Mouse (Mus musculus) layer of hippocampus, adult 11-12 months (tissue): Measurements from ENCODE around the gene Gm20489.

Experiments used
- DNase-seq: peaks from one replicate; pipeline ENCODE4 v3.0.0; 2022; ENCODE audit warnings: low spot score

The Gm20489 gene

DNA sequence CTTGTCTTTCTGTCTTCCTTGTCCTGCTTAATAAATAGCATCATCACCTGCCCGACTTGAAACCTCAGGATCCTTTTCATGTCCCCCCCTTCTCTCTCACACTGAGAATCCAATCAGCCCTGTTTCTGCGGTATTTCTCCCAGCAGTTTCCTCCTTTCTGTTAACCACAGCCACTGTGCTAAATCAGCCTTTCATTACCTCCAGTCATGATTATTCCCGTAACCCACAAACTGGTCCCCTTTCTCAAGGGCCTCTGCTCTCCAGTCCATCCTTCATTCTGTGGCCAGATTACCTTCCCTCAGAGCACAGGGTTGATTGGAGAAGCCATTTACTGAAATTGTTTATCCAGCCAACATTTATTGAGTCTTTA lies at the start of gene Gm20489:
Gm20489 (minus strand) TSS at position 269 of the 370 bp plus-strand sequence.
- DNase-seq, result no peak

DNA sequence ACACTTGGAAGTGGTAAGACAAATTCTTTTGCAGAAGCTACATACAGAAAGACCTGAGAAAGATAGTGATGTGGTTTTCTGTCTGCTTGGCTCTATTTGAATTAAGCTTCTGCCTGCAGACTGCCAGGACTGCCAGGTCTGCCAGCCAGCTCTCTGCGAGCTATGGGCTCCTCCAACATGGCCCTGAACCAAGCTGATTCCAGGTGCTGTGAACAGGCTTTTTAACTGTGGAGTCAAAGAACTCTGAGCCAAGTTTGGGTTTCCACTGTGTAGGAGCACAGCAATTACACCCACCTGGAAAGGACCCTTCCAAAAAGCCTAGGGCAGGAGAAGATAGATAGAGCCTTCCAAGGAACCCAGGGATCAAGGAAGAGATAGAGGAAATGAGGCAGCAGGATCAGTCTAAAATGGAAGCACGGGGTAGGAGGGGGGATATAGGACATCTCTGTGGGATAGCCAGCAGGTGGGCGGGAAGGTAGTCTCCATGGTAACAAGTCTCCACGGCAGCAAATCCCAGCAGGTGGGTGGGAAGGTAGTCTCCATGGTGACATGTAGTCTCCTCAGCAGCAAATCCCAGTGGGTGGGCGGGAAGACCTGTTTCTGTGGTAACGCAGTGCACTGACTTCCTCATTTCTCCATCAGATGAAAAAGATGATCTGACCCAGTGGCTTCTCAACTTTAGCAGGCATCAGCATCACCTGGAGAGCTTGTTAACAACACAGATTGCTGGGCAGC lies 45.0 kb upstream of the Gm20489 start:
- peak; percentile 80 for DNase-seq

DNA sequence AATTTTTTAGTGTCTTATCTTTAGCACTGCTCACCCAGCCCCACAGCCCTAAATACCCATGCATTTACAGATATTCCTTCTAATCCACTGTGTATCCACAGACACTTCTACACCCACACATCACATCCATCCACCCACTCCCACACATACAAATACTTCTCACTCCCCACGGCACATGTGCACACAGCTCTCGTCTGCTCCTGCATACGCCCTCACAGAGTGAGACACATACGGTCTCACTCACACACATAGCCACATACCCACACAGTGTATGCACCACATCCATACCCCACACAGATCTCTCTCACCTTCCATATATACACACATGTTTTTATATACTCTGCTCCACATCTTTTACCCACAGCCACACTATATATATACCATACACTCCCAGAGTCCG lies 40.5 kb upstream of the Gm20489 start:
- no peak for DNase-seq

DNA sequence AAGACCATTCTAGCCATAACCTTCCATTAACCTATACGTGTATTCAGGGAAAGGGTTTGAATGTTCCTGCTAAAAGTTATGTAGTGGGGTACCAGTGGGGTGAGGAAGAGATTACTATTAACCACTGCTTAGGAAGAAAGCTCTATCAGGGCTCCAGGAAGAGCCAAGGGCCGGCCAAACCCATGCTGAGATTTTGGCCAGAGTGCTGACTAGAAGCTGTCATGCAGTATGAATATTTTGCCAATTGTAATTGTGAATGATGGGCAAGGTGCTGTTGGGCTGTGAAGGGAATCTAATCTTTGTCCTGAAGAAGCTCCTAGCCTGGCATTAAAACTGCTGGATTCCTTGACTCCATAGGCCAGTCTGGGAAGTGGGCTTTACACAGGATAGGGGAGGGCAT lies 35.8 kb upstream of the Gm20489 start:
- DNase-seq, result no peak

DNA sequence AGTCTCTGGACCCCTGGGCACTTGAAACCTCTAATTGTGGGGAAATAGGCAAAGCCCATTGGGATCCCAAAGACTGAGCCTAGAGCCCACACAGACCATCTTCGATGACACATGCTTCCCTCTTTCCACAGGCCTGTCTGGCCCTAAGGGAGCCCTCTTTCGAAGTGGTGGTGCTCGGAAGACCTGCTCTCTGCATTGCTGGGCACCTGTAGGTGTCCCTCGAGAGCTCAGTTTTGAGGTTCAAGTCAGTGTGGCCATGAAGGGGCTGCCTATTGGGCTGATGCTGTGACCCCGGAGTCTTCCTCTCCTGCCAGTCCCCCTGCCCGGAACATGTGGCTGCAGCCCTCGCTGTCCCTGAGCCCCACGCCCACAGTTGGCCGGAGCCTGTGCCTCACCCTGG lies 32.8 kb upstream of the Gm20489 start:
- no peak for DNase-seq

DNA sequence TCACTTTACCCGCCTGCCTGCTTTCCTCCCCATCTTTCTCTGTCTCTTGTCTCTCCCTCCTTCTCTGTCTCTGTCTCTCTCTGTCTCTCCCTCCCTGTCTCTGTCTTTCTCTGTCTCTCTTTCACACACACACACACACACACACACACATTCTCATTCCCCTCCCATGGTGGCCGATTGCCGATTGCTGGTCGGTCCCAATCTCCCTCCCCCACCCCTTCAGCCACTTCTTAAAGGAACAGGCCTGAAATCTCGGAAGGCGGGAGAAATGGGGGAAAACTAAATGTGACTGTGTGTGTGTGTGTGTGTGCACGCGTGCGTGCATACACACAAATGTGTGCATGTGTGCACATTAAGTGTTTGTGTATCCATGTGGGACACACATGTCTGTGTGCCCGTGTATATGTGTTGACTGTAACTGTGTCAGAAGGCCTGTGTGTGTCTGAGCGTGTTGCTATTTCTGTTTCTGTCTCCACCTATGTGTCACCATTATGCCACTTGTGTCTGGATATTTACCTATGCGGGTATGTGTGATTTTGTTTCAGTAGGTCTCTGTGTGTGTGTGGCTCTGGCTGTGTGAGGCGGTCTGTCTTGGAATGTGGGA lies 31.7 kb upstream of the Gm20489 start:
- DNase-seq, result no peak

DNA sequence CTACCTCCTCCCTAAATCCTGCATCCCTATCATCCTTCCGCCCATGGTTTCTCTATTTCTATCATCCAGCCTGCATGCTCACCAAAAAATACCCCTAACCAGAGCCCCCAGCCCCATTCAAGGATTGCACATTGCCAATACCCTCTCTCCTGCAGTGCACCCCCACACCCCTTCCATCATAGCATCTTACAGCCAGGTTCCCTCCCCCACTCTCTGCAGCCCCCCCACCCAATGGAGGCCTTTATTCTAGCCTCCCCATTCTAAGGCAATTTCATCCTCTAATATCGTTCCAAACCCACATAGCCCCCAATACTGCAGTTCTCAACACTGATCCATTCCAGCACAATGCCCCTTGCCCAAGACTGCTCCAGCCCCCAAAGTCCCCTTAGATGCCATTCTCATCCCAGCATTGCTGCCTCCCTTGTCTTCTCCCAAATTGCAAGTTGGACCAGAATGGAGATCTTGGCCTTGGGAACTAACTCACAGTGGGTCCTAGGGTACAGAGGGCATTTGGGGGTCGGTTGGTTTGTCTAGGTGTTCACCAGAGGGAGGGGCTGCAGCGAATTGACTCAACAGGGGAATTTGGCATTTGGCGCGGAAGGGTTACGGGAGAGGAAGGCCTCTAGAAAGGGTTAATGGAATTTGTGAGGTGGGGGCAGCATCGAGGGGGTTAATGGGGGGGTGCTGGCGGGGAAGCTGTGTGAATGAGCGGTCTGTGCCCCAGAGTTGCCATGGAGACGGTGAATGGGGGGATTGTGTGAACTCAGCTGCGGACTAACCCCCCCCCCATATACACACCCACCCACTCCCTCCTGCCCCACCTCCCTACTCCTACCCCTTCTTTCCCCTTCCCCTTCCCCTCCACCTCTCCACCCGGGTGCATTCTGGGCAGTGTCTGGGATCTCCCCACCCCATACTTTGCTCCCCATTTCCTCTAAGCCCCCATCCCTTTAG lies 30.9 kb upstream of the Gm20489 start:
- no peak for DNase-seq

DNA sequence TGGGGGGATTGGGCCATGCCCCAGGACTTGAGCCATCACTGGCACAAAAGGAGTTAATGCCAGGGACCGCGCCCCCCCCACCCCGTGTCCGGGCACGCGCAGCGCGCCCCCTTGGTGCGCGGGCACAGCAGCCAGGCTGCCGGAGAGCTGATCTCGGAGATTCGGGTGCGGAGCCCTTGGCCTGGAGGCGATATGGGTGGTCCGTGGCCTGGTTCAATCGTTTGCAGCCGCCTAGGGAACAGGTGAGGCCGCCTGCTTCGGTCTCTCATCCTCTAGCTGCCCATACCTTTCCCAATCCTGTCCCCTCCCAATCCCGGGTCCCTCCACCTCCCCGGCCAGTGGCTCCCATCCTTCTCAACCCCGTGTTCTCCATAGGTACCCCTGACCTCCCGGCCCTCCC lies 30.2 kb upstream of the Gm20489 start, which contains the start of gene Nlgn3:
Nlgn3 (plus strand) TSS at position 114 of the 400 bp plus-strand sequence.
- peak; percentile 39 for DNase-seq

DNA sequence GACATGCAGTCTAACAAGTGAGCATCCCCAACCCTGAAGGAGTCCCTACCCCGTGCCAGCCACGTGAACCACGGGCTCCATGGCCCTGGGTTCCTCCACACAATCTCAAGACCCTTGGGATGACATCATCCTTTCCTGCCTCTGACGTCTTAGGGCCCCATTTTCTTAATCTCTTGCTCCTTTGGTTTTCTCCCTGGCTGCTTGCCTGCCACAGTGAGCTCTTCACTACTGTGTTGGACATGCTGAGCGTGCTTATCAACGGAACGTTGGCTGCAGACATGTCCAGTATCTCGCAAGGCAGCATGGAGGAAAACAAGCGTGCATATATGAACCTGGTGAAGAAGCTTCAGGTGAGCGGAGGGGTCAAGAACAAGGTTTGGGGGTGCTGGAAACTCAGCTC lies 21.3 kb upstream of the Gm20489 start:
- DNase-seq, result no peak

DNA sequence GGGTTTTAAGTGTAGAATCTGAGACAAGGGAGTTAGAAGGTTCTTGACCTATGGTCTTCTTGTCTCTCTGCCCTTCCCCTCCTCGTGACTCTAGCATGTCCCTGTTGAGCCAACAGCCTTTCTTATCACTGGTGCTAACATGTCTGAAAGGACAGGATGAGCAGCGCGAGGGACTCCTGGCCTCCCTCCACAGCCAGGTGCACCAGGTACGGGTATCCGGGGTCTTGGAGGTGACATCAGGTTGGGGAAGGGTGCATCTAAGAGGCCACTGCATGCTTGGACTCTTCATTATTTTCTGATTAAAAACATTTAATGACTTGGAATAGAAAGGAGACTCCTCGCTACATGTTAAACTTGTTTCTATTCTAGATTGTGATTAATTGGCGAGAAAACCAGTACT lies 20.2 kb upstream of the Gm20489 start:
- DNase-seq, result no peak

DNA sequence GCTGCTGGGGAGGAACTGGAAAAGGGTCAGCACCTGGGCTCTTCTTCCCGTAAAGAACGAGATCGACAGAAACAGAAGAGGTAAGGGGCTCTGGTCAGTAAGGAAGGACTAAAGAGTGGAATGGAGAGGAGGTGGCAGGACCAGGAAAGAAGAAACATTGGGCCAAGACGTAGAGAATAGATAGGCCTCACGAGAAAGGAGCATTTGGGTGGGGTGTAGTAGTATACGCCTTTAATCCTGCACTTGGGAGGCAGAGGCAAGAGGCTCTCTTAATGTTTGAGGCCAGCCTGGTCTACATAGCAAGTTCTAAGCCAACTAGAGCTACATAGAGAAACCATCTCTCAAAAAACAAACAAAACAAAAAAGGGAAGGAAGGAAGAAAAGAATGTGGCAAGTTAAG lies 19.6 kb upstream of the Gm20489 start:
- DNase-seq, result no peak

DNA sequence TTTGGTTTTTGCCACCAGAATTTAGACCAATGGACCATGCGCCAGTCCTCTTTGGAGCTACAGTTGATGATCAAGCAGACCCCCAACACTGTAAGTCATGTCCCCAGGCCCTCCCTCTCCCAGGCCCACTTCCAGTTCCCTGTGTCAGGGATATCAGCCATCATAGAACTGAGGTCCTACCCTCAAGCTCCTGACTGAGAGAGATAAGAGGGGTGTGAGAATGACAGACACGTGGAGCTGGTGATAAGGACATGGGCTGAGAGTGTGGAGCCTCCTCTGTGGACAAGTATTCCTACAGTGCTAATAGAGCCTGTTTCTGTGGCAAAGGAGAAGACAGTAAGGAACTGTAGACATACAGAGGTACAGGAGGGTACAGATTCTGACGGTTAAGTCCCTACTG lies 18.7 kb upstream of the Gm20489 start:
- no peak for DNase-seq

DNA sequence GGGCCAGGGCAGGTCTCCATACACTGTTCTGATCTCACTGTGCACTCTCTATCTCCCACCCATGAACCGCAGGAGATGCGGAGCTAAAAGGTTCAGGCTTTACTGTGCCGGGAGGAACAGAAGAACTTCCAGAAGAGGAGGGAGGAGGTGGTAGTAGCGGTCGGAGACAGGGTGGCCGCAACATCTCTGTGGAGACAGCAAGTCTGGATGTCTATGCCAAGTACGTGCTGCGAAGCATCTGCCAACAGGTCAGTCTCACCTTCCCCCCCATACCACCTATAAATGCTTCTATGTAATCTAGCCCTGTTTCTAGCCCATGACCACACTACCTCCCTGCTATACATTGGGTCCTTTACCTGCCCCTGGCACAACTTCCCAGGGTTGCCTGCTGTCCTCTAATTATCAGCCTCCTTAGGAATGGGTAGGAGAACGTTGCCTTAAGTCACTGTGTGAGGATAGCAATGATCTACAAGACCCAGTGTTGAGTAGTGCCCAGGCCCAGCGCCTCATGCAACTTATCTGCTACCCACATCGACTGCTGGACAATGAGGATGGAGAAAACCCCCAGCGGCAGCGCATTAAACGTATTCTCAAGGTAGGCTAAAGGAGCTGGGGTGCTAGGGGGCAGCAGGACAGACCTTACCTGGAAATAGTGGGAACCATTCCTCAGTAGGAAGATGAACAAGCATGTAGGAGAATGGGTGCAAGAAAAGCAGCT lies 17.3 kb upstream of the Gm20489 start:
- DNase-seq, result no peak

DNA sequence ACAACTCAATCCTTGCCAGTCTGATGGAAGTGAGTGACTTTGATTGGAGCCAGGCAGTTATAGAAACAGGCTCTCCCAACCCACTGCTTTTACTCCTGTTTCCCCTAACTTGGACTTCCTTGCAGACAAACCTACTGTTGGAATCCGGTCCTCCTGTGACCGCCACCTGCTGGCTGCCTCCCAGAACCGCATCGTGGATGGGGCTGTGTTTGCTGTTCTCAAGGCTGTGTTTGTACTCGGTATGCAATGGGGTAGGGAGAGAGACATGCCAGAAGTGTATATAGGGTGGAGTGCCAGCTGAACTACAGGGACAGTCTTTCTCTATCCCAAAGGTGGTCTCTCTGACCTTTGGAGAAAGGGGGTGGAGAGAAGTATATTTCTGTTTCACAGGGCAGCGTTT lies 16.7 kb upstream of the Gm20489 start:
- peak; percentile 50 for DNase-seq

DNA sequence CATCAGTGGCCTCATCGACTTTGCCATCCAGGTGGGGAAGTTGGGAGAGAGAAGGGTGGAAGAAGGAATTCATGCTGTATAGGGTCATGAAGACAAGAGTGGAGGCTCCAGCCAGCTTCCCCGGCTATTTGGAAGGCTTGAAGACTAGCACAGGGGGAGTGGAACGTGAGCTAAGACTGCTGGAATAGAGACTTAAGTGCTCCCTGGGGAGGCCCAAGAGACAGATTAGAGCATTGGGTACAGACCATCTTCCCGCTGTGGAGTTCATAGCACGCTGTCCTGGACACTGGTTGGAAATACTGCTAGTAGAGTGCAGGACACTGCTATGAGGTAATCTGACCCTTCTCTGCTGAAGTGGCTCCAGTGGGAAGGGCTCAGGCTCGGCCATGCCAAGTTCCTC lies 14.0 kb upstream of the Gm20489 start:
- no peak for DNase-seq

DNA sequence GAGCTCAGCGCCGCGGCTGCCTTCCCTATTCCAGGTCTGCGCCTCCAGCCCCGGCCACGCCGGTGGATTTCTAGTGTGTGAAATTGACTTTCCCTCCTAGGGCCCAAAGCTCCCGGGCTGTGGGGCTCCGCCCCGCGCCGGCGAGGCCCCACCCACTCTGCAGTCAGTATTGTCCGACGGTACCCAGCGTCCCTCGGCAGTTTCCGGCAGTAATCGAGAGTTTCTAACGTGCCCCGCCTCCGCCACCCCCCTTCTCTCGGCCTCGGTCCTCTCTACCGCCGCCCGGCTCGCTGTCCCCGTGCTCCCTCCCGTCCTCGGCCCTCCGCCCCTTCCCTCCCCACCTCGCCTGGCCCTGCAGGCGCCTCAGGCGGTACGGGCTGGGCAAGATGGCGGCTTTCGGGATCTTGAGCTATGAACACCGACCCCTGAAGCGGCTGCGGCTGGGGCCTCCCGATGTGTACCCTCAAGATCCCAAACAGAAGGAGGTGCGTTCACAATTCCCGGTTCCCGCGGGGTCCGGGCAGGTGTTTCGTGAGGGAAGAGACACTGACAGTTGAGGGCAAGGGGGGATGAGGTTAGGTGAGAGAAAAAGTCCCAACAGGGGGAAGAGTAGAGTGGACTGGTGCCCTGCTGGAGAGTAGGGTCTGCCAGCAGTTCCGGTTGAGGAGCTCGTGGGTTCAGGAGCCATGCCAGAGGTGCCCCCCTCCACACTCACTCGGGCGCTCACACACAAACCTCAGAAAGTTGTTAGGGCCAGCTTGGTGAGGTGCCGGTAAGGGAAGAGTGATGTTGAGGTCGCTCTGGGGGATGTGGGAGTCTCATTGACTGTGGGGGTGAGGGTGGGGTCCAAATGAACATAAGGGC lies 5.3 kb upstream of the Gm20489 start, which contains the start of gene Med12:
Med12 (plus strand) TSS at position 156 of the 864 bp plus-strand sequence.
- peak; percentile 83 for DNase-seq

DNA sequence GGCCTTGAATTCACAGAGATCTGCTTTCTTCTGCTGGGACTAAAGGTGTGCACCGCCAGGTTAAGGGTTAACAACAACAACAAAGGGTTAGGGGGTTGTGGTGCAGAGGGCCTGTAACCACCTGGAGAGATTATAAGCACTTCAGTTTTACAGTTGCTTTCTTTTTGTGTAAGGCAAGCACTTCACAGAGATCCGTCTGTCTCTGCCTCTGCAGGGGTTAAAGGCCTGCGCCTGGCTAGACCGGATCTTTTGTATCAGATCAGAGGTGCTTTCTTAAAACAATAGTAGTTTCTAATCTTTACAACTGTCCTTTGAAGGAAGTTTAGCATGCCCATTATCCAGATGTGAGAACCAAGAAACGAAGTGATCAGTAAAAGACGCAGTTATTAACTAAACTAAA lies 4.6 kb upstream of the Gm20489 start:
- DNase-seq, result no peak

DNA sequence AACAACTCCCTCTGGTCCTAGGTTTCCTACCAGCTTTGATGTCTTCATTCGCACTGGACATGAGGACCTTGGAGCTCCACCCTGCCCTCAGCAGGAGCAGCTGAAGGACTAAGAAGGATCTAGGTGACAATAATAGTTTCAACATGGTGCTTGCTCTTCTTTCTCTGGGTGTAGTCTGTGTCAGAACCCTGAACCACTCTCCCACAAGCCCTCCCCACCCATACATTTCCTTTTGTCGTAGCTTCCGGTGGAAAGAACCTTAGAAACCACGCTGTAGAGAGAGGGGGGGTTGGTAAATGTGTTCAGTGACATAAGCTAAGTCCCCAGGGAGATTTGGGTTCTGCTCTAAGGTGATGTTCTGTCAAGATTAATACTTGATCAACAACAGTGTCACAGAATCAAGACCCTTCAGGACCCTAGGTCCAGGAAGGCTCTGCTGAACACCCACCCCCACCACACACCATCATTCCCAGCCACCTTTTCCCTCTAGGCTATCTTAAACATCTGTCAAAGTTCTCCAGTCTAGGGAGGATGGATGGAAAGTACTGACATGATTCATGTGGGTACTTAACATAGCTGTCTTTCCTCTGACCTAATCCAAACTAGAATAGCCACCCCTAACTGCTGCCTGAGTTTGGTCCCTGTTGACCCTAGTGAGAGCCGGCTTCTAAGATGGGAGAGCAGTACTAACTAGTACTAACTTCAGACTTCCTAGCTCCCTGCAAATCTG lies 633 bp downstream of the Gm20489 start, which contains the start of gene Il2rg:
Il2rg (minus strand) TSS at position 231 of the 730 bp plus-strand sequence.
- no peak for DNase-seq

DNA sequence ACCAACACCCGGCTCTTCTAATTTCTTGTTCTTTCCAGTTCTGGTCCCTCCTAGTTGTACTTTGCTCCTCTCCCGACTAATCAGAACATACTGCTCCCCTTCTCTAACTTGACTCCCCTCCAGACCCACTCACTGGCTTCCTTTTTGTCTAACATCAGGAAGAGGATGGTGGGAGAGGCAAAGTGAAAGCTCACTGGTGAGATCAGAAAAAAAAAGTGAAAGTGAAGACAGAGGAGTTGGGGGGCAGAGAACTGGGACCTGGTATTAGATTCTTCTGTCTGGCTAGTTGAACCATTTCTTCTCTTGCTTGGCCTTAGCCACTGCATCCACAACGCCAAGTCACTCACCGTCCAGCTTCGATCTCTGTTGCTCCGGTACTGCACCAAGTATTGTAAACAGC lies 2.2 kb downstream of the Gm20489 start:
- no peak for DNase-seq

DNA sequence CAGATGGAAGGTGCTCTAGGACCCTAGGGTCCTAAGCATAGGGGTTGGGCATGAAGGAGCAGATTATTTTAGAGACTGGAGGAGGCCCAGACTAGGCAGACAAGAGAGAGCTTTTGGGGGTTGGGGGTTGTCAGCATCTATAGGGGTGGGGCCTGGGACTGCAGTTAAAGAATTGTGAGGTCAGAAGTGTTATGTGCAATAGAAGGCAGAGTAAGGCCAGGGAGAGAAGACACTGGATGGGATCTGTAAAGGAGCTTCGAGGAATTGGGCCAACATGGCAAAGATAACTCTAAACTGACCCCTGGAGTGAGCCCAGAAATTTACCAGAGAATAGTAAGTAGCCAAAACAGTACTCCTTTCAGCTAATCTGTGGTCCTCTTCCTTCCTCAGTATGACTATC lies 4.9 kb downstream of the Gm20489 start, which contains the start of gene Gm614:
Gm614 (minus strand) TSS at position 101 of the 400 bp plus-strand sequence.
- no peak for DNase-seq
